Mouse (Mus musculus) macrophage (primary cell): ENCODE results near the gene Ralgps1. TPM values are rescaled to one million over a fixed set of nuclear protein-coding genes. Genes with fewer than 3 reads are reported as not detected.

Experiments
- H3K27ac ChIP-seq: fragments of 350-480 bp; formaldehyde crosslinking; 2 replicates; pipeline ENCODE4 v1.9.0; 2021
- H3K36me3 ChIP-seq: fragments of 350-480 bp; formaldehyde crosslinking; 2 replicates; pipeline ENCODE4 v1.9.0; 2021; ENCODE audit errors: inconsistent target
- H3K4me3 ChIP-seq: fragments of 350-480 bp; formaldehyde crosslinking; 2 replicates; pipeline ENCODE4 v1.9.0; 2021; ENCODE audit errors: inconsistent target
- H3K79me2 ChIP-seq: fragments of 350-480 bp; formaldehyde crosslinking; 2 replicates; pipeline ENCODE4 v1.9.0; 2021; ENCODE audit errors: inconsistent target
- WGBS: methylation state at CpG from one replicate; pipeline ENCODE4 v1.1.7; 2026; ENCODE audit warnings: inconsistent platforms; ENCODE audit not compliant: missing documents; 5-methylcytosine and 5-hydroxymethylcytosine counted together
- polyA plus RNA-seq: library from polyadenylated mRNA; stranded (reverse); fragments of 250-400 nt; gene quantifications from 3 replicates; pipeline ENCODE4 v1.2.4, GENCODE M21; 2018; ENCODE audit warnings: inconsistent platforms

Gene Ralgps1
- polyA plus RNA-seq, 1 experiment from 2014 or later: 2.3 TPM

DNA sequence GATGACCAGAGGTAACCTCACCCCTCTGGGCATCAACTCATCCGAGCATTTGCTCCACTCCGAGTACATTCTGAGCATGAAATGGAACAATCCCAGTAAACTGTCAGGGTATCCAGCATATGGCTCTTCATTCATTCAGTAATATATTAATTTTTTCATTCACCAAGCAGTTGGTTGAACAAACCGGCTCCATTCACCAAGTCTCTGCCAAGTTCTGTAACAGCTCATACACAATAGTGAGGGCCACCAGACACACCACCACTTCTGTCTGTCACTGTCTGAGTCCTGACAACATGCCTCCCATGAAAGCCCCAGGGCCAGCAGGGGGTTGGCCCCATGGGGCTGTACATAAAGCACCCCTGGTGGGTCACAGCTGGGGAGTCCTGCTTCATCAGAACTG, 181.3 kb downstream of the Ralgps1 start:
- no peaks in the 10 kb centered on the region for H3K36me3 ChIP-seq
- WGBS: 96% methylated on average over 2 of the region's 3 CpGs

DNA sequence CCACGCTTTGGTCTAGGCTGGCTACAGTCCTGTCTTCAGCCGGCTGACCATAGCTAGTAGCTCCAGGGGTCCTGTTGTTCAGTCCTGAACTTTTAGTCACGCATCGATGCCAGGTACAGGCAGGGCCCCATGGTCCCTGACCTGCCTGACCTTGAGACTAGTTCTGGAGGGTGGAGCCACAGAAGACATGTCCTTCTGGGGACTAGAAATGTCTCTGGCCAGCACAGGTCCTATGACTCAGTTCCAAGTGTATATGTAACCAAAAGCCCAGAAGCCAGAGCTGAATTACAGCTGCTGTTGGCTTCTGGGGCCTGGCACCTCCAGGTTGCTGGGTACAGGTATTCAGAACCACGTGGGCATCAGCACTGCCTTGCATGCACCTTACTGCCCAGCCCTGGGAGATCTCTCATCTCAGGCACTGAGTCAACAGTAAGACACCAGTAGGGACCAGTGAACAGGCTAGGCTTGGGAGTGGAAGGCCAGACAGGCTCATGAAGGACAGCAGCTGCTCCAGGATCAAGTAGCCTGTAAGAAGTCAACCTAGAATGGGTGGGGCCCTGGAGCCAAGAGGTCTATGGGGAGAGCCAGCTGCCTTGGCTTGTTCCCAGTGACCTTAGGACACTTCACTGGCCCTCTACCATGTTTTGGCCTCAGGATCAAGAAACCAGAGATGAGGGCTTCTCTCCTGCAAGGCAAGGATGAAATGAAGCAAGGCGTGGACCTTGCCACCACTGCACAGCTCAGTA, 182.2 kb downstream of the Ralgps1 start:
- Histone ChIP-seq H3K4me3 (no peak overlapping the region), H3K27ac (no peak overlapping the region), H3K36me3 (no peaks in the 10 kb centered on the region), H3K79me2 (no peaks in the 10 kb centered on the region)
- WGBS: 97% methylated on average over 6 of the region's 6 CpGs

More for the DNA sequence above, 181.3 kb downstream of the Ralgps1 start:
- Histone ChIP-seq H3K27ac (no peak overlapping the region), H3K79me2 (no peaks in the 10 kb centered on the region), H3K4me3 (no peak overlapping the region)

DNA sequence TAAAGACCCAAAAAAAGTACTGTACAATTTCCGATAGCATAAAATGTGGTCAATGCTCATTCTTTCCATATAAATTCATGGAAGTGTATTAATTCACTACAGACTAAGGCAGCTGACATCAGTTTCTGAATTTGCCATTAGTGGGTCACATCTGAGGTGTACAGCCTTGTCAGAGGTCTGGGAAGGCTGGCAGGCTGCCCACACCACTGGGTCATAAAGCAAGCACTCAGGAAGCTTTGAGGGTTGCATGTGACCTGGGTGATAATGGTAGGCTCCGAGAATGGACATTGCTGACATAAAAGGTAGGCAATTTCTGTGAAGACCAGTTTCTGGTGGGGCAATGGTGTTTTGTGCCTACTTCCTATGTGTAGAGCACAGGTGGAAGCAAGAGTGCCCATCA, 183.4 kb downstream of the Ralgps1 start:
- 65% methylated on average over 2 of the region's 2 CpGs for WGBS
- no peak overlapping the region for H3K4me3 ChIP-seq
- no peaks in the 10 kb centered on the region for H3K36me3 ChIP-seq
- H3K79me2 ChIP-seq: no peaks in the 10 kb centered on the region
- H3K27ac ChIP-seq: no peak overlapping the region

DNA sequence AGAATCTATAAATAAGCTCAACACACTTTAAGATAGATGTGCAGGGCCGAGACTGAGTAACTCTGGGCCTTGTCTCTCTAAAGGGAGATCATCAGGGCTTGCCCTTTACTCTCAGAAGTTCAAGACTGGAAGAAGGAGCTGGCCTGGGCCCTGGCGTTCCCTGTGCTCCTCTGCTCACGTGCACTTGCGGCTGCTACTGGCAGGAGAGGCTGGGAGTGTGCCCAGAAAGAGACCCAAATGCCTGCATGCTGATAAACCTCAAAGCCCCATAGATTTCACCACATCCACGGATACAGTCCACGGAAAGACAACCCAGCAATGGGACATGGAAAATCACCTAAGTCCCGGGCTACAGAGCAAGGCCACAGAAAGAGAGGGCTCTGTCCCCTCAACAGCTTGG, 184.8 kb downstream of the Ralgps1 start:
- no peak overlapping the region for H3K27ac ChIP-seq
- no peaks in the 10 kb centered on the region for H3K79me2 ChIP-seq
- WGBS: 95% methylated on average over 7 of the region's 7 CpGs
- H3K4me3 ChIP-seq: no peak overlapping the region
- no peaks in the 10 kb centered on the region for H3K36me3 ChIP-seq

DNA sequence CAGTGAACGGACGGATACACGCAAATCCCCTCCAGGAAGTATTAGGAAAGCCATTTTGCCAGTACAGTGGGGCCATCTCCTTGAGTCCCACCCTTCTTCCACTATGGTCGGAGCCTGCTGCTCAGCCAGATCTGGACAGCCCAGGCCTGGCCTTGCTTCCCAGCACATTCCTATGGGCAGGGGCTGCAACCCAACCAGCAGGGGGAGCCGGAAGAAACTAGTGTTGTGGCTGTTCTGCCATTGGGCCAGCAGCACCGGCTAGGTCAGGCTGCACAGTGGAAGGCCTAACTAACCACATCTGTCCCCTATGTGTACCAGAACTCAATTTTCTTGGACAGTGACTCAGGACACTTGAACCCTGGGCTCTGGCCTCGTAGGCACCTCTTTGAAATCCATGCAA, 186.0 kb downstream of the Ralgps1 start:
- Histone ChIP-seq H3K27ac (no peak overlapping the region), H3K79me2 (no peaks in the 10 kb centered on the region), H3K36me3 (no peaks in the 10 kb centered on the region), H3K4me3 (no peak overlapping the region)
- WGBS: 90% methylated on average over 7 of the region's 7 CpGs

DNA sequence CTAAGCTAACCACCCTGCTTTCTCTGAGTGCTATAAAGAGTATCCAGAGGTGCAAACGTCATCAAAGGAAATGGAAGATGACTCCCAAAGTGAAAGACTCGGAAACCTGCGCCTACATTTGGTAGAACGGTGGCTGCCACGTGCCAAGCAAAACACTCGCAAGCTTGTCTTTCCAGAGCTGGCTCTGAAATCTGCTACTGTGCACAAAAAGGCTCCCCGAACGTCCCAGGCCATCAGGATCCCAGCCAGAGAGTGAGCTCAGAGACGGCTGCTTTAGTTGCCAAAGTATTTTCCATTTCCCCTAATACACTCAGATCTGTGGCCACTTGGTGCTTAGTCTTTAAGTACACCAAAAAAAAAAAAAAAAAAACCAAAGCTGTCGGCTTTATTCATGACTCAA, 186.6 kb downstream of the Ralgps1 start:
- Histone ChIP-seq H3K4me3 (no peak overlapping the region), H3K79me2 (no peaks in the 10 kb centered on the region), H3K27ac (no peak overlapping the region), H3K36me3 (no peaks in the 10 kb centered on the region)
- 90% methylated on average over 10 of the region's 10 CpGs for WGBS

DNA sequence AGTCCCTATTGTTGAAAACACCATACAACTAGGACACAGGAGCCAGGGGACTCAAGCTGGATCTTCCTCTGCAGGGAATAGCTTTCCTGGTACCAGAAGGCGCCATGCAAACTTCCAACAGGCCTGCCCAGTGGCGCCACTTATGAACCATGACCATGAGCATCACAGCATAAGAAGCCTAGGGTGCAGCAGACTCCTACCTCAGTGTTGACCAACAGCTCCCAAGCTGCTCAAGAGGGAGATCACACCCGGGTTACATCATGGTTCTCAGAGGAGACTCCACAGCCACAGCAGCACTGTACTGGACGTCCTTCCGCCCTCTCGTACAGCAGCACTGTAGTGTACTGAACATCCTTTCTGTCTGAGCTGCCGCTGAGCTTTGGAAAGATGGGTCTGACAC, 188.0 kb downstream of the Ralgps1 start:
- Histone ChIP-seq H3K36me3 (no peaks in the 10 kb centered on the region), H3K27ac (no peak overlapping the region), H3K4me3 (no peak overlapping the region), H3K79me2 (no peaks in the 10 kb centered on the region)
- WGBS: 95% methylated on average over 7 of the region's 7 CpGs

DNA sequence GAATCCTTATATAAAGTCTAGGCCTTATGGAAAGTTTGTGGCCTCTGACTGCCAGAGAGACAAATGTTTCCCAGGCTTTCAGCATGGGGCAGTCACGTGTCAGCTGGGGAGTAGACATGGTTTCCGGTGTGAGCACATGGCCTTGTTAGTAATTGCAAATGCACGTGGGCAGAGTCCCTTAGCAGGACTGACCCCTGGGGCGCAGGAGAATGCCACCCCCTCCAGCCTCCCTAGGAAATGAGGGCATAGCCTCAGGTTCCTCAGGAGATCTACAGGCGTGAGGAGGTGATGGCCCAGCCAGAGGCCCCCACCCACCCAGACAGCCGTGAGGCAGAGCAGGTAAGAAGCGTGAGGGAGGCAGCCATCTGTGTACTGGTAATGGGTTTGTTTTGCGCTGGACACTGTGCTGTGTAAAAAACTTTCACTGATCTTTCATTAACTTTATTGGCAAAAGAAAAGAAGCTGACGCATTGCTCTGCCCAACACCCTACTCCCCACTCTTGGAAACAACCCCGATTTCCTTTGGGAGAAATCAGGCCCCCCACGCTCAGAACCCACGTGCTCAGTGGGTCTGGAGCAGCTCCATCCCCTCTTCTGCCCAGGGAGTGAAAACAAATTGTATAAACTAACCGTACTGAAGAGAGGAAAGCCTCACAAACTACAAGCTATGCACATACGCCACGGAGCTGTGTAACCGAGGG, 191.2 kb downstream of the Ralgps1 start:
- no peak overlapping the region for H3K27ac ChIP-seq
- no peaks in the 10 kb centered on the region for H3K79me2 ChIP-seq
- 92% methylated on average over 16 of the region's 16 CpGs for WGBS
- H3K36me3 ChIP-seq: no peaks in the 10 kb centered on the region
- H3K4me3 ChIP-seq: no peak overlapping the region

DNA sequence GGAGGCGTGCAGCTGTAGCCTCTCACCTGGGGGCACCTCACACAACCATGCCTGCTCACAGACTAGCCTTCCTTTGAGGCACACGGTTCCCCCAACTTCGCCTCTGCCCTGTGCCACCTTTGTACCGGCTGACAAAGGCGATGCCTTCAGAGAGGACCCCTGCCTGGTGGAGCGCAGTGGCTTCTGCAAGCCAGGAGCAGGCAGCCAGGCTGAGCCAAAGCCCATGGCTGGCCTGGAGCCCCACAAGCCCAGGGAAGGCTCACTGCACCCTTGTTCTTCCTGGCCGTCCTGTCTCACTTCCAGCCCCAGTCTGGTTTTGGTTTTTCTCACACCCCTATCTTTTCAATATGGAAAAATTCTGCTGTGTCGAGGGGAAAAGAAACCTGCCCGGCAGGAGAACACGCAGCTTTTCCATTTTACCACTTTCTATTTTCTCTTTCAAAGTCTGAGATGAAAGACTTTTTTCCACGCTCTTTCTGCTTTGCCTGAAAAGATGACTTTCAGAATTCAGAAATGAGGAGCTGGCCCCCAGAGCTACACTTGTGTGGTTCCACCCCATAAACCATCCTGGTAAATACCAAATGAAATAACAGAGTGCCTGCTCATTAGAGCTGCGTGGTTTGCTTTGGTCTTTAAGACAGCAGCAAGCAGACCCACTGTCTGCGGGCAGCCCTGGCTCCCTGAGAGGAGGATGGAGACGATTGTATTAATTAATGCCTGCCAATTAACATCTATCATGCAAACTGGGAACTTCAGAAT, 191.9 kb downstream of the Ralgps1 start:
- H3K79me2 ChIP-seq: no peaks in the 10 kb centered on the region
- H3K4me3 ChIP-seq: no peak overlapping the region
- WGBS: 98% methylated on average over 13 of the region's 14 CpGs
- H3K27ac ChIP-seq: no peak overlapping the region
- H3K36me3 ChIP-seq: no peaks in the 10 kb centered on the region

DNA sequence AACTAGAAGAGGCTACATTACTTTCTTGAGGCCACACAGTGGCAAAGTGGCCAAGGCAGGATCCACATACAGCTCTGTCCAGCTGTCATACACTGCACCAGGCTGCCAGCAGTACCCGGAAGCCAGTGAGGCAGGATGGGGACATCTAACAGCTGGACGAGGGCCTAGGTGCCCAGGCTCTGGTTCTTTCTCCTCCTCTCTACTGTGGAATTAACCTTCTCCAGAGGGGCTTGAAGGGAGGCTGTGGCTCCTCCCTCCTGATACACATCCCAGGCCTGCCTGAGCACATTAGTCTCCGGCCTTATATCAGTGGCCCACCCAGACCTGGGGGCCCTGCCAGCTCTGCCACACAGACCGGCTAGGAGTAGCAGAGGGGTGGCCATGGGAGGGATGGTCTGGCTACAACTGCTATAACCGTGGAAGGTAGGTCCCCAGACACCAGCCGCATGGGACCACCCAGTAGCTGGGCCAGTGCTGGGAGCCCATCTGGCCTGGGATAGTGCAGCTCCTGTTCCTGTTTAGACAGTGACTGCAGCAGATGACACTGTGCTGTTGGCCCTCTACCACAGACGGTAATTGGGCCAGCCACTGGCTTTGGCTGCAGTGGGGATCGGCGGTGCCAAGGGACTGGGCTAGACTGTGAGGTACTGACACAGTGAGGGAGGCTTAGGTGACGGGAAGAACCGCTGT, 192.9 kb downstream of the Ralgps1 start:
- peak overlapping the region; percentile 83; the same call in 1 of the 2 replicates for H3K27ac ChIP-seq
- H3K4me3 ChIP-seq: no peak overlapping the region
- H3K79me2 ChIP-seq: no peaks in the 10 kb centered on the region
- 95% methylated on average over 11 of the region's 11 CpGs for whole genome bisulfite sequencing
- no peaks in the 10 kb centered on the region for H3K36me3 ChIP-seq

DNA sequence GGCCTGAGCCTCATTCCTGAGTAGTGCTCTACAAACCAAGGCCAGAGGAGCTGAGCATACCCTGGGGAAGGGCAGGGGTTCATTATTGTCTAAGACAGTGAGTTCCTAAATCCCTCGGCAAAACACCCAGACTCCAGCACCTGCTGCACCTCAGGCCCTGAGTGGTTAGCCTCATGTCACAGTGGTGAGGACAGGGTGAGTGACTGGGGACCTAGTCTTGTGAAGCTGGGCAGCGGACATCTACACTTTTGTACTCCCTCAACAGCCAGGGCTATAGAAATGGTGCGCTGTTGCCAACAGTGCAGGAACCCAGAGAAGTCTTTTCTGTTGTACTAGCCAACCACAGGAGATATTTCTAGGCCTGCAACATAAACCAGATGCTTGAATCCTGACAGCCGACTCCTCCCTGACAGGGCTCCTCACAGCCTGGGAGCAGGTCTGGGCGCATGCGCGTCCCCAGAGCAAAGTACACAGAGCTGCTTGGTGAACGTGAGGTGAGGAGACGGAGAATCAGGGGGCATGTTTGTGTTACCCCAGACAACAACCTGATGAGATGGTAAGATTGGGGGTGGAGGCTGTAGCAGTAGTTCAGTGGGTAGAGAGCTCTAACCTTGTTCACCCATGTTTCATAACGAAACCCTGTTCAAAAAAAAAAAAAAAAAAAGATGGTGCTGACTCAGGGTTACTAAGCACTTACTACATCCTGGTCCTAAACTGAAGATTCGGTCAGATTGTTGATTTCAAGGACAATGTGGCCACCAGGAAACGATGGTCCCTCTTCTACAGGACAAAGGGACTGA, 193.6 kb downstream of the Ralgps1 start:
- peak overlapping the region; percentile 83 for H3K27ac ChIP-seq
- 76% methylated on average over 12 of the region's 12 CpGs for WGBS
- H3K4me3 ChIP-seq: no peak overlapping the region
- H3K79me2 ChIP-seq: no peaks in the 10 kb centered on the region
- no peaks in the 10 kb centered on the region for H3K36me3 ChIP-seq

DNA sequence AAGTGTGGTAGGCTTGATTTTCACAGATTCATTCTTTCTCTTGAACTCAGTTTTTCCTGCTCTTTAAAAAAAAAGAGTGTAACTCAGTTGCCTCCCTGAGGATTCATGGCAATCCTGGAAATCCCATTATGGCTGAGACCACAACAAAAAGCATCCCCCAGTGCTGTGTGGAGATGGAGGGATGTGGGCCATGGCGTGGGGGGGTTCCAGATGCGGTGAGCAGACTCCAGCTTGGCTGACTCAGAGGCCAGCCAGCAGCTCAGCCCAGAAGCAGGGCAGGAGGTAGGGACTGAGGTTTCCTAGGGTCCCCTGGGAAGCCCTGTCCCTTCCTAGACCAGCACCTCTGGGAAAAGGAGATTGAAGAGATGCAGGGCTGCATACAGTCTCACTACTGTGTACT, 194.4 kb downstream of the Ralgps1 start:
- 78% methylated on average over 2 of the region's 2 CpGs for WGBS
- Histone ChIP-seq H3K4me3 (no peak overlapping the region), H3K27ac (peak overlapping the region; percentile 83), H3K79me2 (no peaks in the 10 kb centered on the region), H3K36me3 (no peaks in the 10 kb centered on the region)

DNA sequence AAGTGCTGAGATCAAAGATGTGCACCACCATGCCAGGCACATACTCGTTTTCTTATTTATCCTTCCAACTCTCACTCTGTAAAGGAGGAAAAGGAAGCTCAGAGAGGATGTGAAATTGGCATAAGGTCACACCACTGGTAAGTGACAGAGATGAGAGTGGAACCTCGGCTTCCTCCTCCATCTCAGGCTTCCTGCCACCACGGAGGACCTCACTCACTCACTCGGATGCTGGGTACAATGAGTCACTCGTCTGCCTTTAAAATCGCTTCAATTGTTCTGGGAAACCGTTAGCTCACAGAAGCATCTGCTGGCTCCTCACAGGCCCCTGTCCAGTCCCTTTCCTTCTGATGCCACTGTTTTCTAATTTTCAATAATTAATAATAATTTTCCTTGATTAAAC, 194.8 kb downstream of the Ralgps1 start:
- peak overlapping the region; percentile 83 for H3K27ac ChIP-seq
- no peaks in the 10 kb centered on the region for H3K79me2 ChIP-seq
- no peaks in the 10 kb centered on the region for H3K36me3 ChIP-seq
- 0% methylated on average over 7 of the region's 7 CpGs for WGBS
- H3K4me3 ChIP-seq: no peak overlapping the region

DNA sequence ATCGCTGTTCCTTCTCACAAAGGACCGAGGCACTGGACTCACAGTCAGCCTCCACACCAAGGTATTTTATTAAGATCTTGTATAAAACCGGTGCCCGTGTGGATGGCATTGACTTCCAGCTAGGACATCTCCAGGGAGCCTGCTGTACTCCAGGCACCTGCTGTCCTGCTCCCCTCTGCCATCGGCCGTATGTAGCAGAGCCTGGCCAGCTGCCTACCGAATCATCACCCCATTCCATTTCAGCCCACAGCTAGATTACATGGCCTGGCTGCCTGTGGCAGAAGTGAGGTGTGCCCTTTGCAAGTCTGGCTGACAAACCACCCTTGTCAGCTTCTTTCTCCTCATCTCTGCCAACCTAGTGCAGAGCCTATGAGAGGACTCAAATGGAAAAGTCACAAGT, 197.6 kb downstream of the Ralgps1 start:
- Histone ChIP-seq H3K27ac (no peak overlapping the region), H3K79me2 (no peaks in the 10 kb centered on the region), H3K36me3 (no peaks in the 10 kb centered on the region), H3K4me3 (no peak overlapping the region)
- WGBS: 96% methylated on average over 7 of the region's 7 CpGs
